11 mouse cellular contexts compared by ENCODE assay signal in the genomic region with DNA sequence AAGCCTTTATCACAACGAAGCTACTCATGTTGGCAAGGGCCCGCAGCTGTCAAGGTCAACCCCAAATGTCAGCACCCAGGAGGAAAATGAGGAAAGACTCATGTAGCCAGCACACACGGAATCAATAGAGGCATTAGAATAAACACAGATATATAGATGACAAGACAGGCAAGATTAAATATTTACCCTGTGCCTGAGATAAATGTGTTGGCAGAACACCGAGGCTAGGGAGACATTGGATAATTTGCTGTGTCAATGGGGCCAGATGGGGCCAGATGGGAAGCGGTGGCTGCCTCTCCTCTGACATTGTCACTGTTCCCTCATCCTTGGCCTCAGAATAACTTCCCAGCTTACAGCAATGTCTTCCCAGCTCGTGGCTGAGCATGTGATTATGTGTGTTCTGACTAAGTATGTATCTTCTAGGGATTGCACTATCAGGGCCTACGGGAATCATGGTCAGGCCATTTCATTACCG. TPM values are rescaled to one million over a fixed set of nuclear protein-coding genes. Genes with fewer than 3 reads are reported as not detected.
A peak's percentile ranks its signal among the peaks of the same experiment; 100 is the strongest.
DNase-seq lines count a peak whose midpoint lies in the region; ATAC-seq and TF ChIP-seq lines count a peak whose summit lies in the region.
"Had no signal": no experiment of that assay in that cellular context is flagged by ENCODE, and none has a peak within 500 bp of the region (broad histone marks: within the 10 kb centered on the region; RNA-seq: fewer than 3 reads in every experiment).

No protein-coding gene starts in this region.

- no peaks in the 10 kb centered on the region for H3K9me3 ChIP-seq in lung, embryonic 14.5 days (ENCODE audit: low read depth, low read length)

- no peak overlapping the region for H3K4me2 ChIP-seq in lung, embryonic 14.5 days

- H3K4me1 ChIP-seq in lung, embryonic 14.5 days (ENCODE audit: insufficient read depth), result 0 out of 2 replicates have a peak, but pooled peaks cover 4% of the 10 kb centered on the region

- DNase-seq in lung, embryonic 14.5 days, result peak; percentile 62
- DNase-seq in lung, postnatal 14 days, result no peak
- peak; percentile 79 for DNase-seq in adrenal gland, adult 2 months
- peak; percentile 42 for DNase-seq in adrenal gland, postnatal 25 days
- peak; percentile 32 for DNase-seq in heart, postnatal 4 days
- no peak for DNase-seq in gastrocnemius, postnatal 25 days
- DNase-seq in Muller cell, postnatal 12 days (ENCODE audit: inconsistent ontology term), result no peak

- no peak overlapping the region for H3K4me3 ChIP-seq in lung, embryonic 14.5 days (ENCODE audit: low read depth, low read length)

- 23% methylated on average over 8 of the region's 8 CpGs for WGBS in lung, embryonic 14.5 days

- no peak for TF ChIP-seq CTCF in lung, embryonic 14.5 days (IDR thresholded peaks at IDR 0.05; ENCODE audit: low read depth)

- ATAC-seq in lung, embryonic 14.5 days (ENCODE audit: insufficient read depth), result peak; percentile 54; the same call in 1 of the 2 replicates

- no peak overlapping the region for H3K9ac ChIP-seq in lung, embryonic 14.5 days

- no peak overlapping the region for H3K27ac ChIP-seq in lung, embryonic 14.5 days (ENCODE audit: low read depth)
- H3K27ac ChIP-seq: kidney, postnatal 0 days had no signal

- H3K36me3 ChIP-seq in lung, embryonic 14.5 days (ENCODE audit: insufficient read depth), result no peaks in the 10 kb centered on the region

- H3K27me3 ChIP-seq in lung, embryonic 14.5 days (ENCODE audit: insufficient read depth, low read length), result no peaks in the 10 kb centered on the region
- H3K27me3 ChIP-seq: CH12.LX had no signal

RNA-seq across cellular contexts. Expression of gene Gcnt3, which starts 32.1 kb away (rescaled TPM):
- polyA plus RNA-seq in lung, embryonic 14.5 days (2014; fragmentation: Nextera tagmentation; extraction: Ambion mirVana), result 0.18 and 0.21 TPM in 2 replicates
- under 1 TPM in 1 of 2 experiments, not detected in 1; 0.07 TPM for total RNA-seq in adrenal gland, adult 2 months (2021)
- not detected in 2 replicates for polyA plus RNA-seq in adrenal gland, adult 2 months (2012; rRNA removed)
- total RNA-seq in adrenal gland, postnatal 25 days (2021), result not detected in 2 replicates
- not detected for total RNA-seq in heart, postnatal 4 days (2021)
- not detected for total RNA-seq in gastrocnemius, postnatal 25 days (2021)
- total RNA-seq: hematopoietic stem cell, adult 5-6 weeks; layer of hippocampus, postnatal 14 days had no signal

RNA-seq across cellular contexts. Expression of gene Gtf2a2, which starts 57.6 kb away (rescaled TPM):
- 223 and 228 TPM in 2 replicates for polyA plus RNA-seq in lung, embryonic 14.5 days (2014; fragmentation: Nextera tagmentation; extraction: Ambion mirVana)
- 10 to 100 TPM; 63.1 to 70.9 TPM for total RNA-seq in adrenal gland, adult 2 months (2021)
- 11.8 and 16.3 TPM in 2 replicates for polyA plus RNA-seq in adrenal gland, adult 2 months (2012; rRNA removed)
- total RNA-seq in adrenal gland, postnatal 25 days (2021), result 94.9 and 99.8 TPM in 2 replicates
- 10 to 100 TPM; 88.0 to 93.6 TPM for total RNA-seq in heart, postnatal 4 days (2021)
- 10 to 100 TPM; 49.2 to 49.9 TPM for total RNA-seq in gastrocnemius, postnatal 25 days (2021)

Comparison
In these comparisons a context has a peak if more than half of its experiments do, and no peak if none do; other contexts are left out.
1. DNase-seq: peak in lung, embryonic 14.5 days (single experiment), adrenal gland, adult 2 months (single experiment), adrenal gland, postnatal 25 days (single experiment) and heart, postnatal 4 days (single experiment); none in lung, postnatal 14 days (single experiment), gastrocnemius, postnatal 25 days (single experiment) and Muller cell, postnatal 12 days (single experiment).